Mouse (Mus musculus): ENCODE results near the gene Pde2a. TPM values are rescaled to one million over a fixed set of nuclear protein-coding genes. Genes with fewer than 3 reads are reported as not detected.

Pde2a gene
- polyA plus RNA-seq, 1 experiment from 2014 or later, result 33.5 TPM

GRCm38 (mm10) chr7:101382378-101382777, 39.1 kb upstream of the Pde2a start:
- 63% methylated on average over 8 of the region's 8 CpGs for WGBS
- Histone ChIP-seq H3K4me2 (ENCODE audit: low read length) (no peak overlapping the region), H3K4me1 (ENCODE audit: control insufficient read depth, insufficient read depth, low read depth, low read length) (no peaks in the 10 kb centered on the region), H3K9me3 (ENCODE audit: control insufficient read depth, low read length) (no peaks in the 10 kb centered on the region), H3K36me3 (ENCODE audit: control insufficient read depth, insufficient read depth, low read length) (no peaks in the 10 kb centered on the region), H3K27ac (ENCODE audit: low read depth, low read length) (no peak overlapping the region), H3K4me3 (ENCODE audit: low read length) (no peak overlapping the region), H3K27me3 (replicated peaks; ENCODE audit: control insufficient read depth, insufficient read depth, low read length) (no peaks in the 10 kb centered on the region), H3K9ac (ENCODE audit: low read depth, low read length) (no peak overlapping the region)
- no peak for ATAC-seq

- Histone ChIP-seq H3K27me3 (replicated peaks; ENCODE audit: control insufficient read depth, insufficient read depth, low read length) (no peaks in the 10 kb centered on the region), H3K9ac (ENCODE audit: low read depth, low read length) (no peak overlapping the region), H3K4me2 (ENCODE audit: low read length) (no peak overlapping the region), H3K27ac (ENCODE audit: low read depth, low read length) (no peak overlapping the region), H3K4me1 (ENCODE audit: control insufficient read depth, insufficient read depth, low read depth, low read length) (no peaks in the 10 kb centered on the region), H3K4me3 (ENCODE audit: low read length) (no peak overlapping the region), H3K36me3 (ENCODE audit: control insufficient read depth, insufficient read depth, low read length) (no peaks in the 10 kb centered on the region), H3K9me3 (ENCODE audit: control insufficient read depth, low read length) (no peaks in the 10 kb centered on the region)
- WGBS, result 66% methylated on average over 3 of the region's 3 CpGs
- no peak for ATAC-seq
Observed at GRCm38 (mm10) chr7:101383756-101384155, 37.7 kb upstream of the Pde2a start.

- no peak overlapping the region for H3K9ac ChIP-seq (ENCODE audit: low read depth, low read length)
- no peak overlapping the region for H3K27ac ChIP-seq (ENCODE audit: low read depth, low read length)
- H3K27me3 ChIP-seq (replicated peaks; ENCODE audit: control insufficient read depth, insufficient read depth, low read length), result no peaks in the 10 kb centered on the region
- 66% methylated on average over 10 of the region's 10 CpGs for WGBS
- no peak overlapping the region for H3K4me2 ChIP-seq (ENCODE audit: low read length)
- no peak overlapping the region for H3K4me3 ChIP-seq (ENCODE audit: low read length)
- no peaks in the 10 kb centered on the region for H3K36me3 ChIP-seq (ENCODE audit: control insufficient read depth, insufficient read depth, low read length)
- no peak for ATAC-seq
- no peaks in the 10 kb centered on the region for H3K9me3 ChIP-seq (ENCODE audit: control insufficient read depth, low read length)
- H3K4me1 ChIP-seq (ENCODE audit: control insufficient read depth, insufficient read depth, low read depth, low read length), result no peaks in the 10 kb centered on the region
Observed at GRCm38 (mm10) chr7:101384931-101385330, 36.6 kb upstream of the Pde2a start.

- H3K4me2 ChIP-seq (ENCODE audit: low read length), result no peak overlapping the region
Observed at GRCm38 (mm10) chr7:101385331-101385733, 36.2 kb upstream of the Pde2a start.

GRCm38 (mm10) chr7:101385866-101386452, 35.5 kb upstream of the Pde2a start:
- H3K27me3 ChIP-seq (replicated peaks; ENCODE audit: control insufficient read depth, insufficient read depth, low read length), result no peaks in the 10 kb centered on the region
- no peak for ATAC-seq
- H3K4me2 ChIP-seq (ENCODE audit: low read length), result no peak overlapping the region
- H3K4me3 ChIP-seq (ENCODE audit: low read length), result no peak overlapping the region
- H3K27ac ChIP-seq (ENCODE audit: low read depth, low read length), result no peak overlapping the region
- no peak overlapping the region for H3K9ac ChIP-seq (ENCODE audit: low read depth, low read length)
- WGBS, result 70% methylated on average over 10 of the region's 10 CpGs
- H3K36me3 ChIP-seq (ENCODE audit: control insufficient read depth, insufficient read depth, low read length), result no peaks in the 10 kb centered on the region
- H3K9me3 ChIP-seq (ENCODE audit: control insufficient read depth, low read length), result no peaks in the 10 kb centered on the region
- H3K4me1 ChIP-seq (ENCODE audit: control insufficient read depth, insufficient read depth, low read depth, low read length), result no peaks in the 10 kb centered on the region

More at GRCm38 (mm10) chr7:101385331-101385733, 36.2 kb upstream of the Pde2a start:
- H3K9me3 ChIP-seq (ENCODE audit: control insufficient read depth, low read length), result no peaks in the 10 kb centered on the region
- H3K27ac ChIP-seq (ENCODE audit: low read depth, low read length), result no peak overlapping the region
- no peaks in the 10 kb centered on the region for H3K36me3 ChIP-seq (ENCODE audit: control insufficient read depth, insufficient read depth, low read length)
- H3K27me3 ChIP-seq (replicated peaks; ENCODE audit: control insufficient read depth, insufficient read depth, low read length), result no peaks in the 10 kb centered on the region
- H3K4me3 ChIP-seq (ENCODE audit: low read length), result no peak overlapping the region
- ATAC-seq, result no peak
- H3K9ac ChIP-seq (ENCODE audit: low read depth, low read length), result no peak overlapping the region
- 55% methylated on average over 6 of the region's 6 CpGs for WGBS
- H3K4me1 ChIP-seq (ENCODE audit: control insufficient read depth, insufficient read depth, low read depth, low read length), result no peaks in the 10 kb centered on the region

GRCm38 (mm10) chr7:101389256-101389655, 32.2 kb upstream of the Pde2a start:
- WGBS, result 90% methylated on average over 6 of the region's 6 CpGs
- no peaks in the 10 kb centered on the region for H3K4me1 ChIP-seq (ENCODE audit: control insufficient read depth, insufficient read depth, low read depth, low read length)
- H3K27me3 ChIP-seq (replicated peaks; ENCODE audit: control insufficient read depth, insufficient read depth, low read length), result no peaks in the 10 kb centered on the region
- no peak overlapping the region for H3K4me2 ChIP-seq (ENCODE audit: low read length)
- no peak for ATAC-seq
- no peak overlapping the region for H3K4me3 ChIP-seq (ENCODE audit: low read length)
- no peak overlapping the region for H3K27ac ChIP-seq (ENCODE audit: low read depth, low read length)
- no peaks in the 10 kb centered on the region for H3K9me3 ChIP-seq (ENCODE audit: control insufficient read depth, low read length)
- no peaks in the 10 kb centered on the region for H3K36me3 ChIP-seq (ENCODE audit: control insufficient read depth, insufficient read depth, low read length)
- no peak overlapping the region for H3K9ac ChIP-seq (ENCODE audit: low read depth, low read length)

- no peak for ATAC-seq
- Histone ChIP-seq H3K4me1 (ENCODE audit: control insufficient read depth, insufficient read depth, low read depth, low read length) (no peaks in the 10 kb centered on the region), H3K27me3 (replicated peaks; ENCODE audit: control insufficient read depth, insufficient read depth, low read length) (no peaks in the 10 kb centered on the region), H3K4me3 (ENCODE audit: low read length) (no peak overlapping the region), H3K27ac (ENCODE audit: low read depth, low read length) (no peak overlapping the region), H3K9me3 (ENCODE audit: control insufficient read depth, low read length) (no peaks in the 10 kb centered on the region), H3K9ac (ENCODE audit: low read depth, low read length) (no peak overlapping the region), H3K36me3 (ENCODE audit: control insufficient read depth, insufficient read depth, low read length) (no peaks in the 10 kb centered on the region), H3K4me2 (ENCODE audit: low read length) (no peak overlapping the region)
- WGBS, result 88% methylated on average over 3 of the region's 4 CpGs
Observed at GRCm38 (mm10) chr7:101391909-101392479, 29.5 kb upstream of the Pde2a start.

GRCm38 (mm10) chr7:101393015-101393414, 28.5 kb upstream of the Pde2a start:
- Histone ChIP-seq H3K36me3 (ENCODE audit: control insufficient read depth, insufficient read depth, low read length) (no peaks in the 10 kb centered on the region), H3K4me1 (ENCODE audit: control insufficient read depth, insufficient read depth, low read depth, low read length) (no peaks in the 10 kb centered on the region), H3K9me3 (ENCODE audit: control insufficient read depth, low read length) (no peaks in the 10 kb centered on the region), H3K9ac (ENCODE audit: low read depth, low read length) (no peak overlapping the region), H3K27ac (ENCODE audit: low read depth, low read length) (no peak overlapping the region; the same call in 1 of the 2 replicates), H3K4me2 (ENCODE audit: low read length) (no peak overlapping the region), H3K27me3 (replicated peaks; ENCODE audit: control insufficient read depth, insufficient read depth, low read length) (no peaks in the 10 kb centered on the region), H3K4me3 (ENCODE audit: low read length) (no peak overlapping the region)
- WGBS, result 45% methylated on average over 4 of the region's 4 CpGs
- ATAC-seq, result no peak

- ATAC-seq, result no peak; the same call in 1 of the 2 replicates
- H3K27me3 ChIP-seq (replicated peaks; ENCODE audit: control insufficient read depth, insufficient read depth, low read length), result no peaks in the 10 kb centered on the region
Observed at GRCm38 (mm10) chr7:101393694-101394504, 27.6 kb upstream of the Pde2a start.

More at GRCm38 (mm10) chr7:101393694-101394504, 27.6 kb upstream of the Pde2a start:
- H3K36me3 ChIP-seq (ENCODE audit: control insufficient read depth, insufficient read depth, low read length), result no peaks in the 10 kb centered on the region
- H3K9ac ChIP-seq (ENCODE audit: low read depth, low read length), result no peak overlapping the region
- H3K4me1 ChIP-seq (ENCODE audit: control insufficient read depth, insufficient read depth, low read depth, low read length), result no peaks in the 10 kb centered on the region
- no peak overlapping the region for H3K4me2 ChIP-seq (ENCODE audit: low read length)
- no peak overlapping the region for H3K4me3 ChIP-seq (ENCODE audit: low read length)
- no peaks in the 10 kb centered on the region for H3K9me3 ChIP-seq (ENCODE audit: control insufficient read depth, low read length)
- no peak overlapping the region for H3K27ac ChIP-seq (ENCODE audit: low read depth, low read length)
- WGBS, result 45% methylated on average over 8 of the region's 8 CpGs

All from hindbrain, embryonic 16.5 days (tissue).